Mouse (Mus musculus) lung, embryonic 16.5 days (tissue): ENCODE data around the gene Swt1. TPM values are rescaled to one million over a fixed set of nuclear protein-coding genes. Genes with fewer than 3 reads are reported as not detected.

Experiments used
- ATAC-seq: fragments of 200-750 bp; cut with Nextera tagmentation; 2 replicates; pipeline ENCODE4 v1.8.0; 2017; ENCODE audit warnings: low read depth, mild to moderate bottlenecking, moderate library complexity
- H3K27ac ChIP-seq: fragments of 300-500 bp; sonication (generic); 2 replicates; pipeline ENCODE4 v1.5.1; 2014; ENCODE audit warnings: mild to moderate bottlenecking, control low read depth, low read length
- H3K27me3 ChIP-seq: fragments of 300-500 bp; sonication (generic); 2 replicates; pipeline ENCODE4 v1.6.1; 2014; ENCODE audit warnings: low read depth, low read length, mixed read lengths; ENCODE audit not compliant: control insufficient read depth, insufficient read depth
- H3K36me3 ChIP-seq: fragments of 300-500 bp; sonication (generic); 2 replicates; pipeline ENCODE4 v1.6.1; 2014; ENCODE audit warnings: low read length; ENCODE audit not compliant: control insufficient read depth, insufficient read depth
- H3K4me1 ChIP-seq: fragments of 300-500 bp; sonication (generic); replicated peaks from 2 replicates; pipeline ENCODE4 v1.6.1; 2014; ENCODE audit warnings: low read length, mixed read lengths; ENCODE audit not compliant: control insufficient read depth, insufficient read depth
- H3K4me2 ChIP-seq: fragments of 300-500 bp; sonication (generic); 2 replicates; pipeline ENCODE4 v1.6.1; 2014; ENCODE audit warnings: low read depth, low read length, control low read depth
- H3K4me3 ChIP-seq: fragments of 300-500 bp; sonication (generic); 2 replicates; pipeline ENCODE4 v1.5.1; 2014; ENCODE audit warnings: mild to moderate bottlenecking, low read length, control low read depth
- H3K9ac ChIP-seq: fragments of 300-500 bp; sonication (generic); 2 replicates; pipeline ENCODE4 v1.6.1; 2014; ENCODE audit warnings: low read length, control low read depth
- H3K9me3 ChIP-seq: fragments of 300-500 bp; sonication (generic); 2 replicates; pipeline ENCODE4 v1.6.1; 2016; ENCODE audit warnings: low read length; ENCODE audit not compliant: control insufficient read depth
- WGBS: fragments of 180-500 bp; shearing (Covaris S2); extraction: QIAGEN DNeasy Blood & Tissue Kit; methylation state at CpG from one replicate; pipeline ENCODE4 v1.1.7; 2014; 5-methylcytosine and 5-hydroxymethylcytosine counted together
- polyA plus RNA-seq: library from polyadenylated mRNA; unstranded; fragments of >200 nt; fragmentation: Nextera tagmentation; extraction: Ambion mirVana; gene quantifications from 2 replicates; pipeline ENCODE4 v1.2.1, GENCODE M21; 2015

Gene Swt1
- polyA plus RNA-seq, 1 experiment from 2014 or later, result 38.7 TPM

DNA sequence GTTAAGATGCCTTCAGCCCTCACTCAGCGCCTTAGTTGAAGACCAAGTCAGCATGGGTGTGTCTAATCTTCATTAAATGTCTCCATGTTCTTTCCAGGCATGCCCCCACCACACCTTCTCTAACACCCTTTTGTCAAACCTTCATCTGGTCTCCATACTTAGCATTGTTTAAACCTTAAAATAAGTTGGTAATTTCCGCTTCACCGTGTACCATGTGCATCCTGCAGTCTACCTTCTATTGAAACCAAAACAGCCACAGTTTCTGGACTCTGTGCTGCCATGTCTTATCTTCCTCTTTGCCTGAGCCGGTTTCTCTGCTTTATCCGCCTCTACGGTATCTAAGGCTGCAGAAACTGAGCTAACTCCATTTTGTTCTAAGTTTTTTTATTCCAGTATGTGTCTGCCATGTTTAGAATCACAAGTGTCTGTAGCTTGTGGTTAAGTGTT lies 81.6 kb downstream of the Swt1 start:
- Histone ChIP-seq H3K4me1 (peaks cover 31% of the 10 kb centered on the region), H3K9me3 (no peaks in the 10 kb centered on the region), H3K27me3 (no peaks in the 10 kb centered on the region), H3K9ac (peak overlapping the region; percentile 29), H3K27ac (peak overlapping the region; percentile 71), H3K36me3 (peaks cover 13% of the 10 kb centered on the region), H3K4me2 (peak overlapping the region; percentile 79), H3K4me3 (peak overlapping the region; percentile 93)
- 20% methylated on average over 6 of the region's 6 CpGs for WGBS
- no peak for ATAC-seq

DNA sequence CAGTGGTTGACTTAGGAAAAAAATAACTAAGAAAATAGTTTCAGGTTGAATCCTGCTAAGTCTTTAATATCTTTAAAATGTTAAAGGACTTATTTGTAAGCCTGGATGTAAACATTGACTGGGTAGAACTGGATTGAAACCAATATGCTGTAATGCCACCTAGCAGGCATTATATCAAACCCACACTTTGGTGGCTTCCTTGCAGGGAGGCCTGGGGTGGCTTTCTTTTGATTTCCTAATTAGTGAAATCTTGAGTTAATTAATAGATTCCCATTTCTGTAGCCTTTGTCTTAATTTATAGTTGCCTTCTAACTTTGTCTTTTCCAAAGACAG lies 82.4 kb downstream of the Swt1 start:
- ATAC-seq, result no peak
- Histone ChIP-seq H3K9ac (peak overlapping the region; percentile 89), H3K27ac (peak overlapping the region; percentile 48)

DNA sequence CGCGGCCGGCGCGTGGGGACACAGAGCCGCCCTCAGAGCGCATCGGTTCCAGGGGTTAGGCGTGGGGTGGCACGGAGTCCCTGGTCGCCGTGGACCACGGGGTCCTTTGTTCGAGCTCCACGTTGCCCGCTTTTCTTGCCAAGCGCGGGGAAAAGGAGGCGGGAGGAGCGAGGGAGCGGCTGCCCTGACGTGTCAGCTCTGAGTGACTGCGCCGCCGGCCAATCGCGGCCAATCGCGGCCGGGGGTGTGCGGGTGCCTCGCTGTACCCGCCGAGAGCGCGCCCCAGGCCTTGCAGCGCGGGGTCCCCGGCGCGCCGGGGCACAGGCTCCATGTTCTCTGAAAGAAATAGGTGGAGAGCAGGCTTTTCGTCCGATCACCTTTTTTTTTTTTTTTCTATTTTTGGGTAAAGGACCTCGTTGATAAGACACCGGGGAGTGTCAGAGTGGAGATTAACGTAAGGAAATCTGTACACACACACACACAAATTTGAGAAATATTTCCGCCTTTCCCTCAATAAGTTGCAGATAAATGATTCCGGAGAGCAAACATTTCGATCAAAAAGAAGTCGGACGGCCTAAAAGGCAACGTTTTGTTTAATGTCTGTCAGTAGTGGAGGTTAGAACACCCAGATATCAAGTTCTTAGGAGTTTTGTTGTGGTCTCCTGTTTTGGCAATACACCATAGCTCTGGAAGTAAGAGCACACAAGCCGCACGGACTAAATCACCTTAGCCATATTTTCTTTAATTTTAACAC lies 83.0 kb downstream of the Swt1 start:
- 0% methylated on average over 45 of the region's 55 CpGs for WGBS
- peak overlapping the region; percentile 92 for H3K27ac ChIP-seq

More for the DNA sequence above, 82.4 kb downstream of the Swt1 start:
- Histone ChIP-seq H3K4me3 (peak overlapping the region; percentile 93), H3K4me1 (peaks cover 34% of the 10 kb centered on the region), H3K27me3 (no peaks in the 10 kb centered on the region), H3K9me3 (no peaks in the 10 kb centered on the region), H3K4me2 (peak overlapping the region; percentile 79), H3K36me3 (0 out of 2 replicates have a peak, but pooled peaks cover 7% of the 10 kb centered on the region)

DNA sequence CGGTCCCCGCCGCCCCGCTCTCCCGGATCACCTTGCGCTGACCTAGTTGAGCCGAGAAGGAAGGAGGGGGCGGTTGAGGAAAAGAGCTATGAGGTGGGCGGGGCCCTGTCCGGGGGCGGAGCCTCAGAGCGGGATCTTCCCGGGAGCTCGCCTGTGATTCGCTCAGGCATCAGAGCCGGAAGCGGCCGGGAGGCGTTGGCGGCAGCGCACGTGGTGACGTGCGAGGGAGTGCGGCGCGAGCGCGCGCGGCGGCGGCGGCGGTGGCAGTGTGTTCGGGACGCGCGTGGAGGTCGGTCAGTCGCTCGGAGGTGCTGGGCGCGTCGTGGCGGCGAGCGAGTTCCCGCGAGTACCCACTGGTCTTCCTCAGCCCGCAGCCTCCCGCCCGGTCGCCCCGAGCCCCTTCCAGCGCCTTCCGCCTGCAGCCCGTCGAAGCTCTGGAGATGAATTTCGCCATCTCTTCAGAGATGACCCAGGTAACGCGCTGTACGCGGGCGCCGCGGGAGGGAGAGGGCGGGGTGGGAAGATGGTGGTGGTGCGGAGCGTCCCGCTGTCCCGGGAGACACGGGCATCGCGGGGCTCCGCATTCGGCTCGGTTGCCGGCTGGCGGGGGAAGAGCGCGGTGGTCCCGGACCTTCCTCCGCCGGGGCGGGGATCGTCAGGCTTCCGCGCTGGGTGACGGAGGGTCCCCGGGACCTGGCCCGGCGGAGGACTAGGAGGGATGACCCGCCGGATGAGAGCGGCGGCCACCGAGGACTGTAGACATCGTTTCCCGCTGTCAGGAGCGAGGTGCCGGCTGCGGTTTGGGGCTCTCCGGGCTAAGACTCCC lies 83.8 kb downstream of the Swt1 start, which contains the start of gene Ivns1abp:
Gene Ivns1abp (plus strand): TSS at position 195 of the 826 bp plus-strand sequence.
- peak; percentile 91 for ATAC-seq
- Histone ChIP-seq H3K27me3 (no peaks in the 10 kb centered on the region), H3K4me3 (peak within 1 kb of the TSS; percentile 93), H3K27ac (peak within 1 kb of the TSS; percentile 92), H3K4me2 (peak within 1 kb of the TSS; percentile 79), H3K36me3 (no peaks in the 10 kb centered on the region), H3K4me1 (peaks cover 34% of the 10 kb centered on the region), H3K9ac (peak within 1 kb of the TSS; percentile 89), H3K9me3 (no peaks in the 10 kb centered on the region)
- under 1% methylated on average over 86 of the region's 104 CpGs for WGBS

More for the DNA sequence above, 83.0 kb downstream of the Swt1 start:
- Histone ChIP-seq H3K4me1 (peaks cover 34% of the 10 kb centered on the region), H3K9ac (peak overlapping the region; percentile 89), H3K36me3 (0 out of 2 replicates have a peak, but pooled peaks cover 5% of the 10 kb centered on the region), H3K9me3 (no peaks in the 10 kb centered on the region), H3K4me3 (peak overlapping the region; percentile 93), H3K4me2 (peak overlapping the region; percentile 79), H3K27me3 (no peaks in the 10 kb centered on the region)
- ATAC-seq, result peak; percentile 88

DNA sequence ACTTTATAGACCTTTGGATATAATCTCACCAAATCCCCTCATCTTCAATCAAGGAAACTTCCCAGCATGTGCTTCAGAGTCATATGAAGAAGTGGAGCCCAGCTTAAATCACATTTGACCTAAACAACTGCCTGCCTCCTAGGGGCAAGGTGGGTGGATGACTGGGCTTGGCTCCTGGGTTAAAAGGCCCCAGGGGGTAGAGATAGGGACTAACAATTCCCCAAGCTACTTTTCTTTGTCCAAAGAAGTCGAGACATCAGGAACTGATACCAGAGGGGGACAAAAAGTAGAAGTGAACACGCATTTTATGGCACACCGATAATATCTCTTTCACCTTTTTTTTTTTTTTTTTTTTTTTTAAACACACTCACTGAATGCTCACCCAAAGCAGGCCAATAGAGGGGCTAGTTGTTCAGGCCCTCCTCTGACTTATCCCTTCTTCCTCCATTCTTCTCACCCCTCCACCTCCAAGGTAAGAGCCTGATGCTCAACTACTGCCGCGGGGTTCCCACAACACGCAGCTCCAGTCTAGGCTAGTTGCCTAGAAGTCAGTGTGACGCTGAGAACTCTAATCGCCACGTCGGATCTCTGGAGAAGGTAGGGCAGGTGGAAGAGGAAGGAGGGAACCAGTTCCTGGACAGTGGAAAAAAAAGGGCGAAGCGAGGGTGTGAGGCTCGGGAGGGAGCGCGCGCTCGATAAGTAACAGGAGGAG lies 84.5 kb downstream of the Swt1 start:
- H3K4me1 ChIP-seq, result peaks cover 39% of the 10 kb centered on the region
- ATAC-seq, result no peak; the same call in 1 of the 2 replicates

DNA sequence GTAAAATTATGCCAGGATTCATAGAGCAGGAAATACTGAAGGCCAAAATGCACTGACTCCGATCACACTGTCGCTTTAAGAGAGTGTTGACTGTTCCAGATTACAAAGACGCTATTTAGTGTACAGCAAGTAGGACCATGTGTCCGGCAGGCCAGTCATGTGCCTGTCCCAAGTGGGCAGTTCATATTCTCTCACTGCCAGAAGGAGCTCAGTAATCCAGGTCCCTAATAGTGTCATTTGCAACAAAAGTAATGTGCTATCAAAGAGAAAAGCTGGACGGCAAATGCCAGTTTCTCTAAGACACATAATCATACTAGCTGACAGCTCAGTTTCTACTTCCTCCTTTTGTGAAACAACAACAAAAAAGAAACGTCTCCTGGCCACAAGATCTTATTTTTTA lies 85.3 kb downstream of the Swt1 start:
- no peaks in the 10 kb centered on the region for H3K9me3 ChIP-seq
- peaks cover 38% of the 10 kb centered on the region for H3K4me1 ChIP-seq
- H3K9ac ChIP-seq, result 0 out of 2 replicates have a peak overlapping the region, but pooled peaks have one; percentile 18
- ATAC-seq, result 0 out of 2 replicates have a peak, but pooled peaks have one; percentile 6
- peak overlapping the region; percentile 80 for H3K27ac ChIP-seq
- H3K36me3 ChIP-seq, result no peaks in the 10 kb centered on the region
- peak overlapping the region; percentile 9; the same call in 1 of the 2 replicates for H3K4me3 ChIP-seq
- WGBS, result 12% methylated on average over 6 of the region's 6 CpGs
- no peaks in the 10 kb centered on the region for H3K27me3 ChIP-seq
- peak overlapping the region; percentile 79 for H3K4me2 ChIP-seq

More for the DNA sequence above, 84.5 kb downstream of the Swt1 start:
- H3K4me3 ChIP-seq, result peak overlapping the region; percentile 93
- peak overlapping the region; percentile 85 for H3K27ac ChIP-seq
- H3K27me3 ChIP-seq, result no peaks in the 10 kb centered on the region
- no peaks in the 10 kb centered on the region for H3K36me3 ChIP-seq
- under 1% methylated on average over 17 of the region's 17 CpGs for WGBS
- peak overlapping the region; percentile 72 for H3K9ac ChIP-seq
- H3K4me2 ChIP-seq, result peak overlapping the region; percentile 79
- no peaks in the 10 kb centered on the region for H3K9me3 ChIP-seq

DNA sequence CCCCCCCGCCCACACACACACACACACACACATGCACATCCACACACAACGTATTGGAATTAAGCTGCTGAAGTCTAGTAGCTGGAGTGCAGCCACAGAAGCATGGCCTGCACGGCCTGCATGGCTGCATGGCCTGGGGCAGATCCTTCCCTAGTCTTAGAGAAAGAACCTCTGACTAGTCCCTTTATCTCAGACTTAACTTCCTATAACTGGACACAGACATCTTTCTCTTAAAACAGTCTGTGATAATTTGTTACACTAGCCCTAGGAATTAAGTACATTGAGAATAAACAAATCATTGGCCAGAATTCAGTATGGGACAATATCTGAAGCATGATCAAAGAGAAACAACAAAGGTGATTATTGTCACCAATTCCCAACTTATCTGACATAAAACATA lies 85.9 kb downstream of the Swt1 start:
- WGBS, result 61% methylated on average over 3 of the region's 3 CpGs
- peaks cover 38% of the 10 kb centered on the region for H3K4me1 ChIP-seq
- no peak overlapping the region; the same call in 1 of the 2 replicates for H3K27ac ChIP-seq
- ATAC-seq, result no peak
- no peak overlapping the region for H3K4me3 ChIP-seq
- H3K36me3 ChIP-seq, result no peaks in the 10 kb centered on the region
- peak overlapping the region; percentile 79; the same call in 1 of the 2 replicates for H3K4me2 ChIP-seq
- H3K9ac ChIP-seq, result no peak overlapping the region
- H3K27me3 ChIP-seq, result no peaks in the 10 kb centered on the region
- H3K9me3 ChIP-seq, result no peaks in the 10 kb centered on the region

DNA sequence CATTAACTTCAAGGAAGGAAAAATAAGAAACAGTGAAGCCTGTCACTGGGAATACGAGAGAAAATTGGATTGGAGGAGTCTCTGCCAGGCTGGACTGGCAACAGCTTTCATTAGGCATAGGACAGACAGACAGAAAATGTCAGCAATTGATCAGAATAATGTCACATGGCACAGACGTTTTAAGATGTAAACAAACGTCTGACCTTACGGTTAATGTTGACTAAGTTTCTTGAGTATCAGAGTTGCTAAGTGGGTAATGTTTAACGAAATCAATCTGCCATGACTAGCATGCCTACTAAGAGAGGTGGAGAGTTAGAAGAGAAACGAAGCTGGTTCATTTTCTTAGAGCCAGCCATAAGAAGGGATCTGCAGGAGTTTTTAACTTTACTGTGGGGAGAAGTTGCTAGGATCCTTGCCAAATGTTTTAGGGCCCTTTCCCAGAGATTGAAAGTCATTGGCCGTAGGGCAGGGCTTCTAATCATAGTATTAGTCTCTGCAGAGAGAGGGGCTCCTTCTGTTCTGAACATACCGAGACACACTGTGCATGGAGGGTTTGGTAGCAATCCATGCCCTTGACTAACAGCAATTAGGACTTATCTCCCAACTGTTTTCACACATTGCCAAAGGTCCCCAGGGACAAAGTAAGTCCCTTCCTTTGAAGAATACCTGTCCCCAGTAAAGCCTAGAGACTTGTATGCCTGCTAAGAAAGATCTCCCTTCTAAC lies 86.8 kb downstream of the Swt1 start:
- no peak overlapping the region for H3K4me2 ChIP-seq
- no peaks in the 10 kb centered on the region for H3K27me3 ChIP-seq
- H3K9me3 ChIP-seq, result no peaks in the 10 kb centered on the region
- H3K9ac ChIP-seq, result 0 out of 2 replicates have a peak overlapping the region, but pooled peaks have one; percentile 6
- no peak for ATAC-seq
- H3K4me1 ChIP-seq, result peaks cover 30% of the 10 kb centered on the region
- WGBS, result 35% methylated on average over 8 of the region's 8 CpGs
- H3K4me3 ChIP-seq, result no peak overlapping the region
- H3K27ac ChIP-seq, result no peak overlapping the region
- no peaks in the 10 kb centered on the region for H3K36me3 ChIP-seq
